Mouse (Mus musculus): ENCODE measurements around the gene Mrgprh. TPM values are rescaled to one million over a fixed set of nuclear protein-coding genes. Genes with fewer than 3 reads are reported as not detected.

Gene Mrgprh
- not detected for total RNA-seq (2023)

DNA sequence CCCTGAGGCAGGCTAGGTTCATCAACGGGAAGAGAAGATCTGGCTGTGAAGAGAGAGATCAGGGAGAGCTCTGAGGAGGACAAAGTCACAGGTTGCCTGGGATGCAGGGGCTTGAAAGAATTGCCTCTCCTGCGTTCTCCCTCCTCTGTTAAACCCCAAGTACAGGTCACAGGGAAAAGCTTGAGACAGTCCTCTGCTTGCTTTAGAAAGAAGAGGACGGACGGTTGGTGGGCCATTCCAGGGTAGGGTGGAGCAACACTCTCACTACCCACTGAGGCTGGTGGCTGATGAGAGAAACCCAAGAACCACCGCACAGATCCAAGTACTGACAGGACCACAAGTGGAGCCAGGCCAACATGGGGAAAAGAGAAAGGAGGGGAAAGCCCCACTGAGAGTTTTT lies at the start of gene Mrgprh:
TSS of gene Mrgprh (plus strand) at position 301 of the 400 bp plus-strand sequence.

DNA sequence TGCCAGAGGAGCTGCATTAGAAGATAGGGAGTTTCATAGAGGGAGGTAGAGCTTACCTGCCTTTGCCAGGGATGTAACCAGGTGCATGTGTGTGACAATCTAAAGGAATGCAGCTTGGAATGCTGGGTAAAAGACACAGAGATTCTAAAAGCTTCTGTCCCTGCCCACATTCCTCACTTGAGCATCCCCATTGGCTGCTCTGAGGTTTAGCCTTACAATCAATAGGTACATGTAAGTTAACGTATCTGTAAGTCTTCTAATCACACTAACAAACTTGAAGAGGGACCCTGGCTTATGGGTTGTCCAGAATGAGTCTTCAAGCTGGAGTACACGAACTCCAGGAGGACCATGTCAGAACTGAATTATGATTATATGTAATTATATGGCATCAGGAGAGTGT lies 7.8 kb upstream of the Mrgprh start, which contains the start of gene Mas1:
TSS of gene Mas1 (minus strand) at position 101 of the 400 bp plus-strand sequence.

DNA sequence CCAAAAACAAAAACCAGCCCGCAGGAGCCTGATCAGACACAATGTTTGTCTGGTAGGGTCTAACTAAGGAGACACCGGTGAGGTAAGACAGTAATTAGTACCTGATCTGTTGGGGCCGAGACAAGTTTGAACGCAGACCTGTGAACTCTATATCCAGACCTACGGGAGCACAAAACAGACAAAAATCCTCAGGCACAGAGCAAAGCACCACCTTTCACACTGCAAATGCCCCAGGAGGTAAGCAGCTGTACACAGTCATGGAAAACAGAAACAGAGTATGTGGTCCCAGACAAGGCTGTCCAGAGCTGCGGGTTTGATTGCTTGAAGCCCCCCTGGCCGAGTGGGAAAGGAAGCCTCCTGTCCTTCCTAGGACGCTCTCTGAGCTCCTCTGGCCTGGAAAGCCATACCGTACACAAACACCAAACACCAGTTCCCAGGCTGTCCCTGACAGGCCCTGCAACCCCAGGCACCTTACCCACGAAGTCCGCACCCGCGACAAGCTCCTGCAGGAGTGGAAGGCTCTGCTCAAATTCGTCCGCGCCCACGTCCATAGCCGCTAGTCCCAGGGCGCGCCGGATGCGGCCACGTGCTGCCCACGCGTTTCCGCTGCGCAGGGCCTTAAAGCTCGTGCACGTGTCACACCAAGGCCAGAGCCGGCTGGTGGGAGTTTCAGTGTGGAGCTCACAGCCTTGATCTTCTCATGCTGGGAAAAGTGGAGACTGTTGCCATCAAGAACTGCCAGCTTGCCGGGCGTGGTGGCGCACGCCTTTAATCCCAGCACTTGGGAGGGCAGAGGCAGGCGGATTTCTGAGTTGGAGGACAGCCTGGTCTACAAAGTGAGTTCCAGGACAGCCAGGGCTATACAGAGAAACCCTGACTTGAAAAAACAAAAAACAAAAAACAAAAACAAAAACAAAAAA lies 33.8 kb downstream of the Mrgprh start, which contains the start of gene Pnldc1:
TSS of gene Pnldc1 (minus strand) at position 870 of the 920 bp plus-strand sequence.

DNA sequence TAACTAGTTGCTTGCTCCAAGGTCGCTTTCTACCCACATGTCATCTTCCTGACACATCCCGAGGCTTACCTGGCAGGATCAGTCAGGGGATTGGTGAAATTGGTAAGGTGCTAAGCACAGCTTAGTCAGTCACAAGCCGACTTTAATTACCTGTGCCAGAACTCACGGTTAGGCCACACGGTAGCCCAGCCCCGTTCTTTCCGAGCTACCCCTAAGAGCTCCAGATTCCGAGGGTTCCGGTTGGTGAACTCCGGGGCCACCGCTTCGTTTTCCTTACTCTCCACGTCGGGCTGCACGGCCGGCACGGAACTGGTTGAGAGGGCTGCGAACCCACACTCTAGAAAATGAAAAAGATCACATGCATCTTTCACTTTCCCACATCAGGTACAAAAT lies 39.6 kb downstream of the Mrgprh start, which contains the start of gene Tcp1:
TSS of gene Tcp1 (plus strand) at position 214 of the 393 bp plus-strand sequence.

DNA sequence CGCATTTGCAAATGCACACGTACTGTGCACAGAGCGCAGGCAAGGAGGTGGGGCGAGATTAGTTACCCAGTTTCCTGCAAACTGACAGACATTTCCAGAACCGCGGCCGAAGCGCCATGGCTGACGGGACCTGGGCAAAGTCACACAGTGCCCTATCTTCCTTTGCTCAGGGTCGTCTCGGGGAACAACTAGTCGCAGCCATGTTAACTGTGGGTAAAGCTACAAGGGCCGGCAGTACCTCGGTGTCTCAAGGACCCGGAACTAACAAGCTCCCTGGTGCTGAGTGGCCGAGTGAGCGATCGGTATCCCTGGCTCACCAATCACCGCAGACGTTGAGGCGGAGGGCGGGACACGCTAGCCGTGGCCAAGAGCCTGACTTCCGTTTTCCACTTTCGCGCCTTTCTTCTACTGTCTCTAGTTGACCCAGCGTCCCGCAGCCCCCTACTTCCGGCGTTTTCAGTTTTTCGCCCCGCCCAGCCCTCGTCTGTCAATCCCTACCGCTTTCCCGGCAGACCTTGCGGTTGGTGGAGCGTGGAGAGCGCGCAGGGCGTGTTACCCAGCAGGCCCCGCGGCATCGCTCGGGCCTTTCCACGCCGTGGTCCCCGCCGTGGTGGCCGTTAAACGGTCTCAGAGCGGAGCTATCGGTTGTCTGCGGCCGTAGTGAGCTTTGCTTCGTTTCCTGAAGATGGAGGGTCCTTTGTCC lies 40.2 kb downstream of the Mrgprh start, which contains the start of gene Mrpl18:
TSS of gene Mrpl18 (minus strand) at position 465 of the 703 bp plus-strand sequence.

Other genes starting within 250 kb of the Mrgprh start
- not detected for gene Slc22a1, start 200.2 kb upstream of the Mrgprh start, total RNA-seq (2023)
- 37.3 TPM for gene Igf2r, start 106.4 kb upstream of the Mrgprh start, total RNA-seq (2023)
- gene Mas1, start 7.9 kb upstream of the Mrgprh start, total RNA-seq (2023) = not detected
- 2.2 TPM for gene Pnldc1, start 34.2 kb downstream of the Mrgprh start, total RNA-seq (2023)
- 185 TPM for gene Tcp1, start 39.7 kb downstream of the Mrgprh start, total RNA-seq (2023)
- 36.7 TPM for gene Mrpl18, start 40.3 kb downstream of the Mrgprh start, total RNA-seq (2023)
- gene Acat3, start 64.6 kb downstream of the Mrgprh start, total RNA-seq (2023) = not detected
- gene Acat2, start 84.7 kb downstream of the Mrgprh start, total RNA-seq (2023) = 18.7 TPM
- 120 TPM for gene Wtap, start 118.1 kb downstream of the Mrgprh start, total RNA-seq (2023)
- 58.1 TPM for gene Sod2, start 130.8 kb downstream of the Mrgprh start, total RNA-seq (2023)
- gene Gpr31b, start 176.3 kb downstream of the Mrgprh start, total RNA-seq (2023) = not detected
- gene Tcp10b, start 185.1 kb downstream of the Mrgprh start, total RNA-seq (2023) = not detected